ENCODE assay signal across 7 mouse cellular contexts in genomic region chr12:25092027-25092704, GRCm38 (mm10). TPM values are rescaled to one million over a fixed set of nuclear protein-coding genes. Genes with fewer than 3 reads are reported as not detected.
DNase-seq lines count a peak whose midpoint lies in the region; ATAC-seq and TF ChIP-seq lines count a peak whose summit lies in the region.

No protein-coding gene starts in this region.

- DNase-seq in adrenal gland, adult (ENCODE audit: inconsistent age in 2 of 2, low spot score in 1 of 2): peak; percentile 92 to 98
- DNase-seq in embryo, embryonic 11 days: peak; percentile 91
- DNase-seq in limb, embryonic 10.5 days (ENCODE audit: low spot score): peak; percentile 93
- DNase-seq in spleen, adult 12 weeks (ENCODE audit: low spot score): peak; percentile 52

- TF ChIP-seq CTCF in intestine, postnatal 0 days (IDR thresholded peaks at IDR 0.05; ENCODE audit: low read depth): peak; percentile 100

- peak overlapping the region; percentile 23; the same call in 1 of the 2 replicates for H3K9ac ChIP-seq in intestine, postnatal 0 days (ENCODE audit: low read depth, low read length)
- peak overlapping the region; percentile 29; the same call in 1 of the 2 replicates for H3K9ac ChIP-seq in midbrain, embryonic 13.5 days (replicated peaks)

- H3K27ac ChIP-seq in intestine, postnatal 0 days (ENCODE audit: low read depth, low read length): 0 out of 2 replicates have a peak overlapping the region, but pooled peaks have one; percentile 2
- peak overlapping the region; percentile 73 for H3K27ac ChIP-seq in limb, embryonic 10.5 days
- H3K27ac ChIP-seq in midbrain, embryonic 13.5 days: no peak overlapping the region

- H3K36me3 ChIP-seq in intestine, postnatal 0 days (ENCODE audit: control insufficient read depth, insufficient read depth): no peaks in the 10 kb centered on the region
- 0 out of 2 replicates have a peak, but pooled peaks cover 3% of the 10 kb centered on the region for H3K36me3 ChIP-seq in limb, embryonic 10.5 days
- no peaks in the 10 kb centered on the region for H3K36me3 ChIP-seq in midbrain, embryonic 13.5 days

- H3K4me1 ChIP-seq in intestine, postnatal 0 days (replicated peaks; ENCODE audit: control insufficient read depth, insufficient read depth, low read length): no peaks in the 10 kb centered on the region; the same call in 1 of the 2 replicates
- peaks cover 37% of the 10 kb centered on the region for H3K4me1 ChIP-seq in limb, embryonic 10.5 days
- peaks cover 33% of the 10 kb centered on the region for H3K4me1 ChIP-seq in midbrain, embryonic 13.5 days (replicated peaks)

- peak overlapping the region; percentile 67 for H3K4me2 ChIP-seq in intestine, postnatal 0 days (replicated peaks; ENCODE audit: low read depth)
- H3K4me2 ChIP-seq in midbrain, embryonic 13.5 days (replicated peaks): peak overlapping the region; percentile 59

- H3K27me3 ChIP-seq in intestine, postnatal 0 days (replicated peaks; ENCODE audit: control insufficient read depth, insufficient read depth, low read length): no peaks in the 10 kb centered on the region
- no peaks in the 10 kb centered on the region for H3K27me3 ChIP-seq in limb, embryonic 10.5 days (ENCODE audit: low read depth, poor library complexity, severe bottlenecking)
- H3K27me3 ChIP-seq in midbrain, embryonic 13.5 days: no peaks in the 10 kb centered on the region

- WGBS in intestine, postnatal 0 days: 8% methylated on average over 25 of the region's 25 CpGs
- WGBS in limb, embryonic 10.5 days: 6% methylated on average over 25 of the region's 25 CpGs
- WGBS in midbrain, embryonic 13.5 days: 9% methylated on average over 25 of the region's 25 CpGs

- ATAC-seq in granulocyte monocyte progenitor cell, adult 5-6 weeks (replicated peaks; ENCODE audit: poor library complexity, severe bottlenecking): peak; percentile 60
- ATAC-seq in intestine, postnatal 0 days: peak; percentile 25
- ATAC-seq in midbrain, embryonic 13.5 days: peak; percentile 69

- peak overlapping the region; percentile 25 for H3K4me3 ChIP-seq in intestine, postnatal 0 days (ENCODE audit: low read depth, low read length)
- H3K4me3 ChIP-seq in limb, embryonic 10.5 days: peak overlapping the region; percentile 79
- H3K4me3 ChIP-seq in midbrain, embryonic 13.5 days (replicated peaks): peak overlapping the region; percentile 36

- H3K9me3 ChIP-seq in intestine, postnatal 0 days (ENCODE audit: control insufficient read depth): no peaks in the 10 kb centered on the region
- no peaks in the 10 kb centered on the region for H3K9me3 ChIP-seq in limb, embryonic 10.5 days (replicated peaks)
- no peaks in the 10 kb centered on the region for H3K9me3 ChIP-seq in midbrain, embryonic 13.5 days

RNA-seq across cellular contexts. Expression of gene Id2, which starts 4.8 kb away (rescaled TPM):
- 1.7 and 8.5 TPM in 2 replicates for total RNA-seq in granulocyte monocyte progenitor cell, adult 5-6 weeks (2014; fragmentation: Nextera tagmentation)
- total RNA-seq in granulocyte monocyte progenitor cell, adult 5-6 weeks (2017): 7.4 and 11.7 TPM in 2 replicates
- 313 and 344 TPM in 2 replicates for polyA plus RNA-seq in intestine, postnatal 0 days (2015; fragmentation: Nextera tagmentation; extraction: Ambion mirVana)
- polyA plus RNA-seq in limb, embryonic 10.5 days (2016; fragmentation: Nextera tagmentation; extraction: Ambion mirVana): 273 and 313 TPM in 2 replicates
- polyA plus RNA-seq in midbrain, embryonic 13.5 days (2015; fragmentation: Nextera tagmentation; extraction: Ambion mirVana): 161 and 178 TPM in 2 replicates

Comparison
In these comparisons a context has a peak if more than half of its experiments do, and no peak if none do; other contexts are left out.
1. H3K4me3 ChIP-seq: peak in every context shown above with its lines; median percentile 79 in limb, embryonic 10.5 days; 36 in midbrain, embryonic 13.5 days; 25 in intestine, postnatal 0 days.